Mouse (Mus musculus) left cerebral cortex, postnatal 25 days (tissue): ENCODE data around the gene Gm42674. TPM values are rescaled to one million over a fixed set of nuclear protein-coding genes. Genes with fewer than 3 reads are reported as not detected.

ENCODE experiments used
- DNase-seq, 2 experiments: peaks; one replicate each; pipeline ENCODE4 v3.0.0; 2022; ENCODE audit warnings: low spot score in 2 of 2, mixed read lengths in 1 of 2
- intact Hi-C: fragments of 180-260 bp; cut with DNase I; formaldehyde crosslinking; loops from one replicate; pipeline ENCODE4 v1.15.1; 2025
- total RNA-seq, 2 experiments: library from RNA; stranded (reverse); gene quantifications; 2 replicates each; pipeline ENCODE4 v1.2.3; 2021

Gene Gm42674
- not detected for total RNA-seq

- intact Hi-C loops, result no loop called here
- DNase-seq, result no peak
These were observed at the start of gene Gm42674 for GRCm38 (mm10) chr3:90601486-90602110. TSS of gene Gm42674 (plus strand) at chr3:90601904.

GRCm38 (mm10) chr3:90552231-90552630 is 49.5 kb upstream of the Gm42674 start:
- DNase-seq, result no peak
- intact Hi-C loops, result no loop called here

- DNase-seq, result peak; percentile 26 to 72
These were observed 45.8 kb upstream of the Gm42674 start for GRCm38 (mm10) chr3:90555954-90556353.

GRCm38 (mm10) chr3:90560008-90560628 is 41.6 kb upstream of the Gm42674 start, which contains the start of gene S100a3:
TSS of gene S100a3 (plus strand) at chr3:90560578.
- DNase-seq, result no peak
- intact Hi-C loops, result no loop called here

More at GRCm38 (mm10) chr3:90555954-90556353, 45.8 kb upstream of the Gm42674 start:
- intact Hi-C loops, result no loop called here

- DNase-seq, result no peak
- intact Hi-C loops, result no loop called here
These were observed 27.0 kb upstream of the Gm42674 start for GRCm38 (mm10) chr3:90574691-90575090.

GRCm38 (mm10) chr3:90575320-90575719 is 26.4 kb upstream of the Gm42674 start:
- intact Hi-C loops, result no loop called here
- DNase-seq, result no peak

- DNase-seq, result no peak
- intact Hi-C loops, result no loop called here
These were observed 25.2 kb upstream of the Gm42674 start for GRCm38 (mm10) chr3:90576351-90577001.

- DNase-seq, result no peak
- intact Hi-C loops, result no loop called here
These were observed 22.3 kb upstream of the Gm42674 start for GRCm38 (mm10) chr3:90579433-90579832.

- no peak for DNase-seq
- intact Hi-C loops, result loop anchor here (5.0 kb wide), 1 partner anchor 54 kb away; the partner anchor contains the start of gene S100a14
These were observed 20.6 kb upstream of the Gm42674 start for GRCm38 (mm10) chr3:90581141-90581540.

GRCm38 (mm10) chr3:90582156-90582555 is 19.5 kb upstream of the Gm42674 start:
- DNase-seq, result no peak
- intact Hi-C loops, result loop anchor here (5.0 kb wide), 1 partner anchor 55 kb away; the partner anchor contains the start of gene S100a14

- intact Hi-C loops, result loop anchor here (5.0 kb wide), 1 partner anchor 55 kb away; the partner anchor contains the start of gene S100a14
- DNase-seq, result no peak
These were observed 19.1 kb upstream of the Gm42674 start for GRCm38 (mm10) chr3:90582556-90582955.

- DNase-seq, result no peak
- intact Hi-C loops, result loop anchor here (5.0 kb wide), 1 partner anchor 57 kb away; the partner anchor contains the start of gene S100a14
These were observed 17.8 kb upstream of the Gm42674 start for GRCm38 (mm10) chr3:90583893-90584292.

- intact Hi-C loops, result loop anchor here (1.0 to 5.0 kb wide), 4 partner anchors 30 to 122 kb away; partner anchors contain the start of genes S100a1 and S100a13
These were observed 16.1 kb upstream of the Gm42674 start for GRCm38 (mm10) chr3:90585595-90585994.

GRCm38 (mm10) chr3:90586016-90586643 is 15.6 kb upstream of the Gm42674 start:
- no peak for DNase-seq
- intact Hi-C loops, result loop anchor here (5.0 kb wide), 2 partner anchors 74 to 121 kb away; partner anchors contain the start of genes S100a1 and S100a13

More at GRCm38 (mm10) chr3:90585595-90585994, 16.1 kb upstream of the Gm42674 start:
- DNase-seq, result peak; percentile 72 to 92

- intact Hi-C loops, result loop anchor here (5.0 kb wide), 2 partner anchors 75 to 120 kb away; partner anchors contain the start of genes S100a1 and S100a13
- DNase-seq, result no peak
These were observed 14.8 kb upstream of the Gm42674 start for GRCm38 (mm10) chr3:90586906-90587305.

GRCm38 (mm10) chr3:90587361-90588101 is 14.2 kb upstream of the Gm42674 start:
- intact Hi-C loops, result loop anchor here (5.0 kb wide), 2 partner anchors 75 to 120 kb away; partner anchors contain the start of genes S100a1 and S100a13
- peak; percentile 53 to 91 for DNase-seq

- DNase-seq, result no peak
- intact Hi-C loops, result loop anchor here (5.0 kb wide), 2 partner anchors 77 to 118 kb away; partner anchors contain the start of genes S100a1 and S100a13
These were observed 12.3 kb upstream of the Gm42674 start for GRCm38 (mm10) chr3:90589390-90589789.

- DNase-seq, result no peak
- intact Hi-C loops, result loop anchor here (5.0 kb wide), 2 partner anchors 78 to 117 kb away; partner anchors contain the start of genes S100a1 and S100a13
These were observed 11.8 kb upstream of the Gm42674 start, which contains the start of gene S100a2 for GRCm38 (mm10) chr3:90589947-90590346. TSS of gene S100a2 (plus strand) at chr3:90590247.

GRCm38 (mm10) chr3:90594466-90594865 is 7.2 kb upstream of the Gm42674 start:
- intact Hi-C loops, result no loop called here
- no peak for DNase-seq
